Mouse (Mus musculus): Measurements from ENCODE around the gene Ube2i.

Ube2i gene

GRCm38 (mm10) chr17:25219492-25220295 lies 54.7 kb downstream of the Ube2i start:
- CTCF ChIA-PET = no interaction called here

GRCm38 (mm10) chr17:25218967-25219366 lies 55.5 kb downstream of the Ube2i start:
- CTCF ChIA-PET = no interaction called here

- CTCF ChIA-PET = no interaction called here
These were observed 59.0 kb downstream of the Ube2i start for GRCm38 (mm10) chr17:25215431-25215830.
